Mouse (Mus musculus) embryonic fibroblast, embryonic 13.5 days (primary cell): ENCODE measurements around the gene Edrf1.

Experiments used
- CTCF ChIP-seq: IDR thresholded peaks from 2 replicates; pipeline ENCODE4 v1.5.1; 2011; ENCODE audit warnings: mild to moderate bottlenecking, control low read depth, low read length, moderate library complexity, borderline replicate concordance; ENCODE audit not compliant: insufficient read depth
- POLR2A ChIP-seq: IDR thresholded peaks from 2 replicates; pipeline ENCODE4 v1.6.1; 2011; ENCODE audit warnings: low read depth, mild to moderate bottlenecking, control low read depth, low read length, moderate library complexity

GRCm38 (mm10) chr7:133638306-133638705 lies 963 bp downstream of the Edrf1 start:
- no peak for TF ChIP-seq CTCF
- TF ChIP-seq POLR2A: no peak
